Mouse (Mus musculus) mouse trophoblast stem cell (cell line): ENCODE measurements around the gene Mbnl2.
"Not testable (repeated sequence)": the region's sequence is repeated elsewhere in the genome, so short reads cannot be mapped to it uniquely, and the experiment has no call there.

ENCODE experiments used
- in situ Hi-C, 2 experiments: fragments of 300-500 bp; cut with MseI, MboI; formaldehyde crosslinking; loops; 2 replicates in 1 of 2; 3 replicates in 1 of 2; pipeline ENCODE4 v1.15.1; 2025

The Mbnl2 gene

GRCm38 (mm10) chr14:120355742-120356440 is 80.4 kb downstream of the Mbnl2 start:
- in situ Hi-C loops = no loop called here

- in situ Hi-C loops = no loop called here
Measured at GRCm38 (mm10) chr14:120357321-120358070, 82.0 kb downstream of the Mbnl2 start.

- in situ Hi-C loops = not testable (repeated sequence)
Measured at GRCm38 (mm10) chr14:120359608-120360007, 84.1 kb downstream of the Mbnl2 start.

GRCm38 (mm10) chr14:120361121-120361520 is 85.7 kb downstream of the Mbnl2 start:
- in situ Hi-C loops = no loop called here

- in situ Hi-C loops = no loop called here
Measured at GRCm38 (mm10) chr14:120362409-120362992, 87.0 kb downstream of the Mbnl2 start.

- in situ Hi-C loops = no loop called here
Measured at GRCm38 (mm10) chr14:120363090-120363818, 87.8 kb downstream of the Mbnl2 start.

GRCm38 (mm10) chr14:120365088-120365487 is 89.6 kb downstream of the Mbnl2 start:
- in situ Hi-C loops = no loop called here

- in situ Hi-C loops = no loop called here
Measured at GRCm38 (mm10) chr14:120366962-120367361, 91.5 kb downstream of the Mbnl2 start.

GRCm38 (mm10) chr14:120367589-120367988 is 92.1 kb downstream of the Mbnl2 start:
- in situ Hi-C loops = no loop called here

- in situ Hi-C loops = no loop called here
Measured at GRCm38 (mm10) chr14:120368456-120368855, 93.0 kb downstream of the Mbnl2 start.

- in situ Hi-C loops = no loop called here
Measured at GRCm38 (mm10) chr14:120368914-120369391, 93.5 kb downstream of the Mbnl2 start.

GRCm38 (mm10) chr14:120370044-120370443 is 94.6 kb downstream of the Mbnl2 start:
- in situ Hi-C loops = no loop called here

GRCm38 (mm10) chr14:120370631-120371030 is 95.2 kb downstream of the Mbnl2 start:
- in situ Hi-C loops = no loop called here

GRCm38 (mm10) chr14:120371174-120371573 is 95.7 kb downstream of the Mbnl2 start:
- in situ Hi-C loops = no loop called here

- in situ Hi-C loops = no loop called here
Measured at GRCm38 (mm10) chr14:120373026-120374024, 97.9 kb downstream of the Mbnl2 start.

GRCm38 (mm10) chr14:120374786-120375185 is 99.3 kb downstream of the Mbnl2 start:
- in situ Hi-C loops = no loop called here

- in situ Hi-C loops = no loop called here
Measured at GRCm38 (mm10) chr14:120377192-120377591, 101.7 kb downstream of the Mbnl2 start.

- in situ Hi-C loops = no loop called here
Measured at GRCm38 (mm10) chr14:120378002-120378401, 102.5 kb downstream of the Mbnl2 start.

GRCm38 (mm10) chr14:120379716-120380115 is 104.2 kb downstream of the Mbnl2 start:
- in situ Hi-C loops = no loop called here

- in situ Hi-C loops = no loop called here
Measured at GRCm38 (mm10) chr14:120381378-120382134, 106.1 kb downstream of the Mbnl2 start.
